Mouse (Mus musculus): ENCODE data around the gene Atf3.
A peak's percentile ranks its signal among the peaks of the same experiment; 100 is the strongest.
"Not testable (repeated sequence)": the region's sequence is repeated elsewhere in the genome, so short reads cannot be mapped to it uniquely, and the experiment has no call there.

The Atf3 gene

DNA sequence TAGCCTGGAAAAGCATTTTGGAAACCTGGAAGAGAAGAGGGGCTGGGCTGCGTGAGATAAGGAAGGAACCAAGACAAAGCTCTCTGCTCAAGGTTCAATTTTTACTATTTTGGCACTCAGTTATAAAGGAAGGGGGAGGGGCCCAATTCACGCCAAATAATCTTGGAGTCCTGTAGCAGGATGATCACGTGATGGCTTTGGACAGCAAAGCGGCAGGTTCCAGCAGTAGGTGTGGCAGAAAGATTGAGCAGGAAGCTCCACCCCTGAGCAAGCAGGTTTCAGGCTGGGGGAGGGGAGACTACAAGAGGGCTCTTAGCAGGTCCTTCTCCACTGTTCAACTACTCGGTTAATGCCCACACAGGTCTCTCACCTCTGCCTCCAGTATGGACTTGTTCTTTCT lies 68.3 kb downstream of the Atf3 start:
- DNase-seq (ENCODE audit: low spot score): not testable (repeated sequence)

- DNase-seq (ENCODE audit: low spot score): no peak
These were observed 76.9 kb downstream of the Atf3 start for GRCm38 (mm10) chr1:191140983-191141382.

DNA sequence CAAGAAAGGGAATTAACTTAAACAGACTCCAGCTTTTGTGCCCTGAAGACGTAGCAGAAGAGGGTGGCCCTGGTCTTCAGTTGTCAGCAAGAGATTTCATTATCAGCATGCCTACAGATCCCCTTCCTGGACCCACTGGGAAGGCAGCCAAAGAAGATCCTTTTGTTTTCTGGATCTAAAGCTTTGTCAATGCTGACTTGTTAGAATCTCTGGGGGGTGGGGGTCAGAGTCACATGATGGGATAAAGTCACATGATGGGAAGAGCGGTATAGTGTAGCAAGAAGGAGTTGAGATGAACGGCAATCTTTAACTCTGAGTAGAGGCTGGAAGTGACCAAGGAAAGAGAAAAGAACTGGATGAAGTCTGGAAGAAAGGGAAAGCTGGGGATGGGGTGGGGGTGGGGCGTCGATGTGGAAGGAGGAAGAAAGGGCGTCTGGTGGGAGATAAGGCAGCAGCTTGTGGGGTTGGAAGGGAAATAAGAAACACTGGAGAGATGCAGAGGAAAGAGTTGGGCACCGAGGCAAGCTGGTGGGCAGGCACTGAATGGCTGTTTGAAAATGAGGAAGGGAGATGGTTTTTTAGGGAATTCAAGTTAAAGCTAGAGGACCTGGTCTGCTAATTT lies 78.9 kb downstream of the Atf3 start:
- no peak for DNase-seq (ENCODE audit: low spot score)

- no peak for DNase-seq (ENCODE audit: low spot score)
These were observed 79.4 kb downstream of the Atf3 start for GRCm38 (mm10) chr1:191138436-191138835.

DNA sequence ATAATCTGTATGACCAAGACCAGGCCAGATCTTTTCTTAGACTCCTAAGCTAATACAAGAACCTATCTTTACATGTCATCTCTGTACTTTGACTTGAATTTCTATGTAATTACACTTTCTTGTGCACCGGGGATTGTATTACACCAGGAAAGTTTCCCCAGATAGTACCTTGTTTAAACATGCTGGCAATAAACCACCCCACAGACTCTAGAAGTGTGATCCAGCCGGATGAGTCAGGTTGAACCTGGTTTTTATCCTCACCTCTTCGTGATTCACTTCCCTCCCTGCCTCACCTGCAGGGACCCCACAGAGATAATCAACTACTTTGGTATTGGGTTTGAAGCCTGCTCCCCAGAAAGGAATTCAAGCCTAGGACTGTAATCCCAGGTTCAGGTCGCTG lies 82.4 kb downstream of the Atf3 start:
- DNase-seq (ENCODE audit: low spot score): no peak

- no peak for DNase-seq (ENCODE audit: low spot score)
These were observed 84.9 kb downstream of the Atf3 start for GRCm38 (mm10) chr1:191132934-191133333.

DNA sequence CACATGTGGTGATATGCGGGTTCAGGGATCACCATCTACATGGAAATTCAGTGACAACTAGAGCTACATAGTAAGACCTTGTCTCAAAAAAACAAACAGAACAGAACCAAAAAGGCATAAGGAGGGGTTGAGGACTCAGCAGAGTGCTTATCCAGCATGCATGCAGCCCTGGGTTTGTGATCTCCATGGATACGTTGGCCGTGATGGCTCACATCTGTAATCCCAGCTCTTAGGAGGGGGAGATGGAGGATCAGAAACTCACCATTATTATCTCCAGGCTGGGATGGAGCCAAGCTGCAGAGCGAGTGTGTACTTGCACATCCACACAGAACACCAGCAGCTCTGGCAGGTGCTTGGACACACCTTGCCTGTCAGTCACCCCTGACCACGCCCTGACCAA lies 85.6 kb downstream of the Atf3 start:
- DNase-seq (ENCODE audit: low spot score): no peak

GRCm38 (mm10) chr1:191131692-191132091 lies 86.1 kb downstream of the Atf3 start:
- DNase-seq (ENCODE audit: low spot score): no peak

DNA sequence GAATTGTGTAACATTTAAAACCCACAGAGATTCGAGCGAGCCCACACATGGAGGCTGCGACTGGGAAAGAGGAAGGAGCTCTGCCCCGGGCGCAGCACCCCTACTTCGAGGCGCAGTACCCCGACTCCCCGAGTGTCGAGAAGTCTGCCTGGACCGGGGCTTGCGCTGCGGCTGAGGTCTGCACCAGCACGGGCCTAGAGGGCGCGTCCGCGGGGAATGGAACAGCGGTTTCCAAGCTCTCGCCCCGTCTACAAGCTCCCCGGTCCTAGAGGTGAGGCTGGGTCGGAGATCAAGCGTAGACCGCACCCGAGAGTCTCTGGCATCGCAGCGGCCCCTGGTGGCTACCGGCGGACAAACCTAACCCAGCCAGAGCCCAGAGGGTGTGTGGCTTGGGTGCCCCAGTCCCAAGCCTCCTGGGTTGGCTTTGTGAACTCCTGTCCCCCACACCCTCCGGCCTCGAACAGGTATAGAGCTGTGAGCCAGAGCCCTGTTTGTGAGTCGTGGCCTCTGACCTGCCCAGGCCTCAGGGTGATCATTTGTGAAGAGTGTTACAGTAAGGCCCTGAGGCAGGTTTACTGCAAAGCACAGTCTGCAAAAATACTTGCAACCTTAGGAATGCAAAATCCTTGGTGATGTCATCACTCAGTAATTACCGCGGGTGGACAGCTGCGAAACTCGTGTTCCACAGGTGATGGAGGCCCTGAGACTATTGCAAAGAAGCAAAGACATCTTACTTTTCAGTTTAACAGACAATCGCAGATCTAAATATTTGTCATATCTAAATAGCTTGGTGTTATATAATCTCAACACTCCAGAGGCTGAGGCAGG lies 91.8 kb downstream of the Atf3 start:
- peak; percentile 67 for DNase-seq (ENCODE audit: low spot score)

GRCm38 (mm10) chr1:191124288-191124687 lies 93.6 kb downstream of the Atf3 start:
- no peak for DNase-seq (ENCODE audit: low spot score)

- no peak for DNase-seq (ENCODE audit: low spot score)
These were observed 94.1 kb downstream of the Atf3 start for GRCm38 (mm10) chr1:191123696-191124095.

DNA sequence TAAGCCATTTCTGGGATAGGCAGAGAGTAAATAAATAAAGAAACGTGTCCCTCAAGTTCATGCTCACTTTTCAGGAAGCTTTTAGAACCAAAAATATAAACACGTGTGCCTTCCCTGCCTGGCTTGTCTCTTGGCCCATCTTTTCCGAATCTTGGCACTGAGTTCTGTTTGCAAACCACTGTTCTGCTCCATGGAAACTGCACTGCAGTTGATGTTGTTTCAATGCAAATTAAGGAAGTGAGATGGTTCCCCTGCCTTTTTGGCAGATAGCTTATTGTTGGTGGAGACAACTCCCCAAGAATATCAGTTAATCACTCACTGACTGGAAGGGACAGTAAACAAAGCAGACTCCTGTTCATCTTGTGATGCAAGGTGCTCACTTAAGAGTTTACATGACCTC lies 95.1 kb downstream of the Atf3 start:
- DNase-seq (ENCODE audit: low spot score): no peak
